Mouse (Mus musculus) inflammation-experienced regulatory T-cells, adult 6 months (primary cell): ENCODE results near the gene Chd9. TPM values are rescaled to one million over a fixed set of nuclear protein-coding genes. Genes with fewer than 3 reads are reported as not detected.
A peak's percentile ranks its signal among the peaks of the same experiment; 100 is the strongest.
"Not testable (repeated sequence)": the region's sequence is repeated elsewhere in the genome, so short reads cannot be mapped to it uniquely, and the experiment has no call there.

Experiments used
- ATAC-seq: one replicate; pipeline ENCODE4 v1.8.0; 2017
- polyA plus RNA-seq, 3 experiments: library from polyadenylated mRNA; unstranded; fragments of 100-300 nt; shearing (Covaris generic); gene quantifications; one replicate each; pipeline ENCODE4 v1.2.1; 2017

Gene Chd9
- polyA plus RNA-seq, 3 experiments from 2014 or later, result 77.2 to 213 (median 144) TPM

- ATAC-seq, result no peak
Observed at GRCm38 (mm10) chr8:90871375-90872080, 43.4 kb downstream of the Chd9 start.

- no peak for ATAC-seq
Observed at GRCm38 (mm10) chr8:90873051-90873450, 44.9 kb downstream of the Chd9 start.

GRCm38 (mm10) chr8:90876213-90876721, 48.1 kb downstream of the Chd9 start:
- peak; percentile 44 for ATAC-seq

- ATAC-seq, result peak; percentile 80
Observed at GRCm38 (mm10) chr8:90876722-90877429, 48.7 kb downstream of the Chd9 start.

GRCm38 (mm10) chr8:90877430-90877975, 49.4 kb downstream of the Chd9 start:
- no peak for ATAC-seq

- no peak for ATAC-seq
Observed at GRCm38 (mm10) chr8:90878551-90878950, 50.4 kb downstream of the Chd9 start.

- no peak for ATAC-seq
Observed at GRCm38 (mm10) chr8:90880041-90880440, 51.9 kb downstream of the Chd9 start.

GRCm38 (mm10) chr8:90881181-90881580, 53.0 kb downstream of the Chd9 start:
- no peak for ATAC-seq

GRCm38 (mm10) chr8:90882088-90882691, 54.0 kb downstream of the Chd9 start:
- no peak for ATAC-seq

- ATAC-seq, result peak; percentile 25
Observed at GRCm38 (mm10) chr8:90885671-90886368, 57.7 kb downstream of the Chd9 start.

- not testable (repeated sequence) for ATAC-seq
Observed at GRCm38 (mm10) chr8:90886369-90886712, 58.2 kb downstream of the Chd9 start.

GRCm38 (mm10) chr8:90887328-90887727, 59.2 kb downstream of the Chd9 start:
- ATAC-seq, result not testable (repeated sequence)

- no peak for ATAC-seq
Observed at GRCm38 (mm10) chr8:90891872-90892578, 63.9 kb downstream of the Chd9 start.

- no peak for ATAC-seq
Observed at GRCm38 (mm10) chr8:90892579-90892919, 64.4 kb downstream of the Chd9 start.

- ATAC-seq, result no peak
Observed at GRCm38 (mm10) chr8:90894231-90894914, 66.2 kb downstream of the Chd9 start.

GRCm38 (mm10) chr8:90897343-90897742, 69.2 kb downstream of the Chd9 start:
- ATAC-seq, result no peak

- no peak for ATAC-seq
Observed at GRCm38 (mm10) chr8:90898578-90898977, 70.4 kb downstream of the Chd9 start.

- ATAC-seq, result no peak
Observed at GRCm38 (mm10) chr8:90902002-90902401, 73.8 kb downstream of the Chd9 start.

- ATAC-seq, result no peak
Observed at GRCm38 (mm10) chr8:90904171-90904706, 76.1 kb downstream of the Chd9 start.

- no peak for ATAC-seq
Observed at GRCm38 (mm10) chr8:90906922-90907321, 78.8 kb downstream of the Chd9 start.

- ATAC-seq, result peak; percentile 31
Observed at GRCm38 (mm10) chr8:90907516-90907847, 79.3 kb downstream of the Chd9 start.
